Mouse (Mus musculus) adrenal gland, adult (tissue): ENCODE measurements at regions not wholly inside any gene's neighbourhood (a gene's known extent, or its start where the extent isn't known, plus 50 kb on each side); places are given as distances from the start of the nearest gene placed in this dataset.

ENCODE experiments used
- DNase-seq, 2 experiments: peaks; one replicate each; pipeline ENCODE4 v3.0.0; 2022 to 2023; ENCODE audit warnings: low spot score in 1 of 2; ENCODE audit not compliant: inconsistent age in 2 of 2

GRCm38 (mm10) chr5:133586492-133586891 is 513.0 kb upstream of the Castor2 start:
- no peak for DNase-seq

GRCm38 (mm10) chr5:133585181-133585580 is 514.3 kb upstream of the Castor2 start:
- peak; percentile 46 to 80 for DNase-seq

- no peak for DNase-seq
These were observed 522.9 kb upstream of the Castor2 start for GRCm38 (mm10) chr5:133576595-133576994.

DNA sequence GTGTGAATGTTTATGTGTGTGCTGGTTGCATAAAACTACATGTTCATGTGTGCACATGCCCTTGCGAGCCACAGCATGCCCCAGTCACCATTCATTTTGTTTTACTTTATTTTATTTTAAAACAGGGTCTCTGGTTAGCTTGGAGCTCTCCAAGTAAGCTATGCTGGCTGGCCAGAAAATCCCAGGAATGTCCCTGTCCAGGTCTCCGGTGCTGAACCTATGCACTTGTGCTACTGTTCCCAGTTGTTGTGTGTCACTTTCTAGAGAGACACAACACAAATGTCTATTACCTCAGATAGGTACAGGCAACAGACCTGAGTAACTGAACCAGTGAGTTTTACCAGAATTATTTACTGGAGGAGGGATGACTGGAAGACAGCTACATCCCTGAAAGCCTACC is 530.4 kb upstream of the Castor2 start:
- DNase-seq = no peak

DNA sequence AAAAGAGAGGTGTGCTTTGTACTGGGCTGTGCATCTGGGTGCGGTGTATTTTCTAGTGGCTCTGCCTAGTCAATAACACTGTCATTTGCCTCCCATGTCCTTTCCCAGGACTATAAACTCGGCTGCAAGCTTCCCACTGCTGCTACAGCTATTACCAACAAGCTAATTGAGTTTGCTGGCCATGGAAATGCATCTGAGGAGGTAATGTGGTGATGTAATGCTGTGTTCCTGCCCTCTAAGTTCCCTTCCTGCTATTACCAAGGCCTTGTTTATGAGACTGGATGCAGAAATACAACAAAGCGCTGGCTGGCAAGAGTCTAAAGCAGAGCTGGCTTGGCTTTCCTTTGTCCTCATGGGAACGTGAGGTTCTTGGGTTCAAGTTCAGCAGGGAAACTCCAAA is 533.0 kb upstream of the Castor2 start:
- peak; percentile 5 to 21 for DNase-seq

- no peak for DNase-seq
These were observed 548.9 kb upstream of the Castor2 start for GRCm38 (mm10) chr5:133550657-133551056.

- no peak for DNase-seq
These were observed 557.3 kb upstream of the Castor2 start for GRCm38 (mm10) chr5:133542217-133542616.

GRCm38 (mm10) chr5:133532678-133533077 is 566.8 kb upstream of the Castor2 start:
- peak; percentile 5 to 50 for DNase-seq

DNA sequence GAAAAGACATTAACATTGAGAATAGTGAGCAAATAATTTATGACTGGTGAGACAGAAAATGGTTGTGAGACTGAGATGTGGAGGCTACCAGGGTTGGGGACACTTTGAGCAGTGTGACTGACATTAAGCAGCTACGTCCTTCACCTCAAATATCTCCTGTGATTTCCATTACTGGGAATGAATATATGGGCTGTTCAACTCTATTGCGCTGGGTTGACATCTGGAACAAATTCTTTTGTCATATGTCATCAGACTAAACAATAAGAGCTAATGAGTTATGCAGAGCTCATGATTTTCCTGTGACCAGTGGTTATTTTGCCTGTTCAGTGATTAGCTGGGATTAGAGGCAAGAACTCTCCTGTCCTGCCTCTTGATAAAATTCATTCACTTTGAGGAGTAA is 593.9 kb upstream of the Castor2 start:
- DNase-seq = no peak

GRCm38 (mm10) chr5:133487806-133488290 is 611.7 kb upstream of the Castor2 start:
- DNase-seq = peak; percentile 85 to 97

GRCm38 (mm10) chr5:133482291-133483086 is 617.0 kb upstream of the Castor2 start:
- DNase-seq = peak; percentile 21 to 76

GRCm38 (mm10) chr5:133479205-133479604 is 620.3 kb upstream of the Castor2 start:
- peak in 1 of 2 experiments; percentile 9 for DNase-seq

DNA sequence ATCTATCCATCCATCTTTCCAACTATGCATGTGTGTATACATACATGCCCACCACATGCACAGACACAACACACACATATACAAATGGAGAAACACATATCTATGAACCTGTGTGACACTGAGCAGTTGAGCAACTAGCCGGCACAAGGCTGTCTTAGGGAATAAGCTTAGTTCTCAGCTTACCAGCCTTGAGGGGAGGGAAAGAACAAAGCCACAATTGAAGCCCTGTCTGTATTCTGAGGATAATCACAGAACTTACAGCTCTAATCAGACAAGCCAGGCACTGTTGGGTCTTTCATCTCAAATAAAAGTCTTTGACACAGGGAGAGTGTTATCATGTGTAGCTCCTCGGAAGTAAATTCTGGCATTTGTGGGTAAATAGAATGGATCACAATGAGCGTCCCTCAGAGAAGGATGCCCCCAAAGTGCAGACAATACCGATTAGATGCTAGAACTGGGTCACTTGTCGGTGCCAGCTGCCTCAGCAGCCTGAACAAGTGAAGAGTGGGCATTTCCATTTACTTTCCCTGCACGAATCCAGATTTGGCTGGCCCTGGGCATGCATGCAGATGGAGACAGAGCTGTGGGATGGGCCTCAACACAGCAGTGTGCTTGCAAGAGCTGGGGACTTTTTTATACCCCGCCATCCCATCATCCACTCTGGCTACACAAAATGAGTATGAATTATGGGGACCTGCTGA is 646.0 kb upstream of the Castor2 start:
- DNase-seq = no peak

GRCm38 (mm10) chr5:133449926-133450325 is 649.6 kb upstream of the Castor2 start:
- DNase-seq = peak in 1 of 2 experiments; percentile 58

DNA sequence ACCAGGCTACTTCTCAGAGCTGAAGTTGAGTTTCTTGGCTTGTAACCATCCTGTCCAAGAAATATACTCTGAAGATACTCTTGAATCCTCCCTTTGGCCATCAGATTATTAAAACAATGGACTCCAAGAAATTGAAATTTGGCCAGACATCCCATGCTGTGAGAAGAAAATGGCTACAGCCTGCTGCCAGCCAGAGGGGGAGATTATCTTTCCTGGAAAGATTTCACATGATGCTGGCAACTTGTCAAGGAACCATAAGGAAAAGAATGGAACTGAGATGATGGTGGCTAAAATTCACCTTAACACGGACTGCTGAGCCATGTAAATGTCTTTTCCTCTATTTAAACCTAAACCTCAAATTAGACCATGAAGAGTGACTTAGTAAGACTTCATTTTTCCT is 698.7 kb upstream of the Castor2 start:
- no peak for DNase-seq

- DNase-seq = no peak
These were observed 709.6 kb upstream of the Castor2 start for GRCm38 (mm10) chr5:133389896-133390295.

GRCm38 (mm10) chr5:133389023-133389840 is 710.3 kb upstream of the Castor2 start:
- DNase-seq = no peak

GRCm38 (mm10) chr5:133385374-133386349 is 713.8 kb upstream of the Castor2 start:
- peak in 1 of 2 experiments; percentile 18 for DNase-seq

DNA sequence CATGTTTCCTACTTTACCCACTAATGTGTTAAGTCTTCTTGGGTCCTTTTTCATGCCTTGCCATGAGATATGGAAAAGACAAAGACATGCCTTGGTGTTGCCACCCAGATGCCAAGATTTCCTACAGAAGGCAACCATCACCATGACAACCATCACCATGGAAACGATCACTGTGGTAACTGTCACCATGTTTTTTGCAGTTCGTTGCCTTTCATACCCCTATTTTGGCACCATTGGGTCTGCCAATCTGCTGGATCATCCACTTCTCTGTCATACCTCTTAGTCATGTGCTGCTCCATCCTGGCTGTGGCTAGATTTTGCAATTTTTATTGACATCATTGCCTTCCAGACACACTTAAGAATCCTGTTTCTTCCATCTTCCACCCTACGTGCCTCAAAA is 733.7 kb upstream of the Castor2 start:
- DNase-seq = no peak

DNA sequence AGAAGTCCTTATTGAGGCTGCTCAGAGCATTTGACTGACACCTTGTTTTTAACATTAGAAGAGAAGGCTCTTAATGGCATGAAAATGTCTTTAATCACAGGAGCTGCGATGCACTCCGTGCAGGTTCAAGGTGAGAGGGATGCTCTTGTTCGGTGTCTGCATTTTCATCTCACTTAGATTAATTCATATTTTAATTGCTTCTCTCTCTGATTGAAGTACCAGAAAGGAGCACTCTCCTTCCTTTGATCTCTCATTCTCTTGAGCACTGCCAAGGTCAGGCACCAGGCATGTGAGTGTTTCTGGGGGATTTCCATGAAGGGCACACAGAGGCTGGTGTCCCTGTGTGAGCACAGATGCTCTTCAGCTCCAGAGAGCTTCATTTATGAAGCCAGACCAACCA is 752.0 kb upstream of the Castor2 start:
- peak; percentile 61 to 86 for DNase-seq
